Mouse (Mus musculus) heart, postnatal 0 days (tissue): ENCODE data around the gene Tmem269.

Experiments used
- CTCF ChIP-seq: IDR thresholded peaks from 2 replicates; pipeline ENCODE4 v1.5.1; 2016; ENCODE audit warnings: antibody characterized with exemption, control low read depth, low read depth
- EP300 ChIP-seq: IDR thresholded peaks from 2 replicates; pipeline ENCODE4 v1.6.1; 2016; ENCODE audit warnings: antibody characterized with exemption, low read depth

DNA sequence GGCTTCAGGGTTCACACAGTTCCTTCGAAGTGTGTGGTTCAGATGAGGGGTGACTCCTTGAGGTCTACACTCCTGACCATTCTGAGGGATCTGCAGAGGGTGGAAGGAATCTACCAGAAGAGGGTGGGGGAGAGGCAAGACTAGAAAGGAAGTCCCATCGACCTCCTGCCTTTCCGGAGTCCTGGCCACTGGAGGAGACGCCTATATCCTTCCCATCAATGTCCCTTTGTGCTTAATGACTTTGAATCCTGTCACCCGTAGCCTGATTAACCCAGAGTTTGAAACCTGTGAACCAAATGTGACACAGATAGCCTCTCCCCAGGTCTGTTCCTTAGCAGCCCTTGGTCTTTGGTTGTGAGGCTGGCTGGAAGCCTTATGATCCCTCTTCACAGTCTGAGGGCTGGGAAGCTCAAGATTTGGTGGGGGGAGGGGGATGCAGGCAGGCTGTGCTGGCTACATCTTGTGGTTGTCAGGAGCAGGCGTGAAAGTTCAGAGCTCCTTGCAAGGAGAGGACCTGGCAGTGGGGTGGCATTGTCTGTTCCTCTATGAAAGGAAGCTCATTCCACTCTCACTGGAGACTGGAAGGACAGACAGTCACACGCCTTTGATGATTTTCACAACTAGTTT lies 43.2 kb upstream of the Tmem269 start:
- TF ChIP-seq CTCF (no peak), EP300 (peak; percentile 67; the same call in 1 of the 2 replicates)
